Mouse (Mus musculus) left cerebral cortex, adult 11 months (tissue): ENCODE measurements around the gene Poc1a.

Experiments used
- DNase-seq: peaks from one replicate; pipeline ENCODE4 v3.0.0; 2022; ENCODE audit warnings: low spot score

Poc1a gene

DNA sequence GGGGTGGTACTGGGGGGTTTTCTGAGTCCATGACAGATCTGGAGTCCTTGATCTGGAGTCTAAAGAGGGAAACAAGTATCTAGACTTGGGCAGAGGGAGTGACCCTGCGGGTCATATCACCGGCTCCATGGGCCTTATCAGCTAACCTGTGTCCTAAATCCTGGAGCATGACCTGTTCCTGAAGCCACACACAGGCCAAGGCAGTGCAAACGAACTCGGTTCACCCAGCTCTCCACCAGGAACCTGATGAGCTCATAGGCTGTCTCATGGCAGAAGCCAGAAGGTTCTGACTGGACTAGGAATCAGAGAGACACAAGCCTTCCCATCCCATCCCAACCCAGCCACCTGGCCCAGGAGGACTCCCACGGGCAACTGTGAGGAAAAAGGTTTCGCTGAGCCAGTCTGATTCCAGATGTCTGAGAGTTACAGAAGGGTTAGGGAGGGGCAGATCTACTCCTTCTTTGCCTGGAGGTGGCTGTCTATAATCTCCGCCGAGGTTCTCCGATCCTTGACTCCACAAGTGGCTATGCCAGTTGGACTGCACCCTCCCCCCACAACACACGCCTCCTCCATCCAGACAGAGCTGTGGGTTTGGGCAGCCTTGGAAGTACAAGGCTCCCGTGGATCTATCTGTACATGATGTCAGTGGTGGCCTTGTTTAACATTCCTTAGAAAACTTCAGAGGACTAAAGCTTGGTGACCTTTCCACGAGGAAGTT, 15.3 kb upstream of the Poc1a start:
- DNase-seq: no peak

- DNase-seq: no peak
These were observed 13.8 kb upstream of the Poc1a start for GRCm38 (mm10) chr9:106266936-106267657.

- DNase-seq: no peak
These were observed 12.4 kb upstream of the Poc1a start for GRCm38 (mm10) chr9:106268421-106268820.

- no peak for DNase-seq
These were observed 11.6 kb upstream of the Poc1a start for GRCm38 (mm10) chr9:106269076-106269788.

GRCm38 (mm10) chr9:106269879-106270278, 11.0 kb upstream of the Poc1a start:
- no peak for DNase-seq

DNA sequence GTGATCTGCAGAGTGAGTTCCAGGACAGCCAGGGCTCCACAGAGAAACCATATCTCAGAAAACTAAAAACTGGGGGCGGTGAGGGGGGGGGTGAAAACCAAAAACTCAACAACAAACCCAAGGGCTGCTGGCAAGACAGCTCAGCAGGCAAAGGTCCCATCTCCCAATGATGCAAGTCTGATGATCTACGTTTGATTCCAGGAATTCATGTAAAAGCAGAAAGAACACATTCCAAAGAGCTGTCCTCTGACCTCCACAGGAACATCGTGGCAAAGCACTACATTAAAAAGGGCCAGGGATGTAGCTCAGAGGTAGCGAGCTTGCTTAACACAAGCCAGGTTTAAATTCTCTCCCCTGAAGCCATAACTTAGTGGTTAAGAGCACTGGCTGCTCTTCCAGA, 10.2 kb upstream of the Poc1a start:
- DNase-seq: no peak

- no peak for DNase-seq
These were observed 8.6 kb upstream of the Poc1a start for GRCm38 (mm10) chr9:106272288-106272687.

DNA sequence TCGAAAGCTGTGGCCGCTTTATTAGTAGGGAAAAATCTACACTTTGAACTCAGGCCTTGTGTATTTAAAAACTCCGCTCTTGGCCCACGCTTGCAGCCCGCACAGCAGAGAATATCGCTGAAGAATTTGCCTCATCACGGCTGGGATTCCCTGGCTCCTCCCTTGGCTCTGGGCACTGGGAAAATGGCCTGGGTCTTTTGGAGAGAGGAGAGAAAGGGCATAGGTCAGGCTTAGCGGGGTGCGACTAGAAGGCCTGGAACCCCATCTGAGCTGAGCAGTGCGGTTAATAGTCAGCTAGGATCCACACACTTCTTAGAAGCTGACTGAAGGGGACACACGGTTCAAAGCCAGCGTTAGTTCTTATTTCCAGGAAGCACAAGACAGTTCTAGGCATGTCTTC, 7.6 kb upstream of the Poc1a start:
- no peak for DNase-seq

GRCm38 (mm10) chr9:106273791-106274190, 7.1 kb upstream of the Poc1a start:
- DNase-seq: no peak

- DNase-seq: no peak
These were observed 6.1 kb upstream of the Poc1a start for GRCm38 (mm10) chr9:106274652-106275180.

GRCm38 (mm10) chr9:106275806-106276205, 5.1 kb upstream of the Poc1a start:
- no peak for DNase-seq

GRCm38 (mm10) chr9:106280386-106280785, 475 bp upstream of the Poc1a start:
- no peak for DNase-seq

GRCm38 (mm10) chr9:106282024-106282423, 1.2 kb downstream of the Poc1a start:
- DNase-seq: no peak

DNA sequence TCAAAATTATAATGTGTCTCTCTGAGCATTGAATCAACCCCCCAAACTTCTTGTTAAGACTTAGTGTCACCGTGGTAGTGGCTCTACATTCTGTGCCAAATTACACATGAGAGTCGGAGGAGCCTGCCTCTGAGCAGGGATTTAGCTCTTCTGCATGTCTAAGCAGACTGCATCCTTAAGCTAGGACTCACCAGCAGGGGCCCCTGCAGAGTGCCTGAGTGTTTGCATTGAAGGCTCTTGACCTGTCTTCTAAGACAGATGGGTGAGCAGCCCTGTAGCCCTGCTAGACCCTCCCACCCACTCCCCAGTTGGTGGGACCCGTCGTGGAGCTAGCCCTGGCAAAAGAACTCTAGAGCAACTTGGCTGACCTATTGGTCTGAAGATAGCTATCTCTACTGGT, 6.3 kb downstream of the Poc1a start:
- no peak for DNase-seq

DNA sequence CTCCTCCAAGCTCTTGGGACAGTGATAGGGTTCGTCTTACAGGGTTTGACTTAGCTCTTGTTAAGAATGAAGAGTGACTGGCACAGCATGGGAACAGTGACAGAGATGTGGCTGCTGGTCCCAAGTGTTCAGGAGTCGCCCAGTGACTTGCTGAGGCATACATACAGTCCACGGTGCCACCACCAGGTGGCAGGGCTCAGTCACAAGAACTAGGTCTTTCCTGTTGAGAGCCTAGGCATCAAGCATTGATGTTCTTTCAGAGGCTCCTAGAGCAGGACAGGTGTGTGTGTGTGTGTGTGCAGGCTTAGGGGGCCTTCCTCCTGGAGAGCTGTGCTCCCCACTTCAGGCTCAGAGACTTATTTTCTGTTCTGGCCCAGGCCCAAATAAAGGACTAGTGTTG, 8.0 kb downstream of the Poc1a start:
- DNase-seq: peak; percentile 84

- DNase-seq: no peak
These were observed 9.0 kb downstream of the Poc1a start for GRCm38 (mm10) chr9:106289841-106290240.

GRCm38 (mm10) chr9:106290636-106291122, 9.8 kb downstream of the Poc1a start:
- DNase-seq: peak; percentile 77

DNA sequence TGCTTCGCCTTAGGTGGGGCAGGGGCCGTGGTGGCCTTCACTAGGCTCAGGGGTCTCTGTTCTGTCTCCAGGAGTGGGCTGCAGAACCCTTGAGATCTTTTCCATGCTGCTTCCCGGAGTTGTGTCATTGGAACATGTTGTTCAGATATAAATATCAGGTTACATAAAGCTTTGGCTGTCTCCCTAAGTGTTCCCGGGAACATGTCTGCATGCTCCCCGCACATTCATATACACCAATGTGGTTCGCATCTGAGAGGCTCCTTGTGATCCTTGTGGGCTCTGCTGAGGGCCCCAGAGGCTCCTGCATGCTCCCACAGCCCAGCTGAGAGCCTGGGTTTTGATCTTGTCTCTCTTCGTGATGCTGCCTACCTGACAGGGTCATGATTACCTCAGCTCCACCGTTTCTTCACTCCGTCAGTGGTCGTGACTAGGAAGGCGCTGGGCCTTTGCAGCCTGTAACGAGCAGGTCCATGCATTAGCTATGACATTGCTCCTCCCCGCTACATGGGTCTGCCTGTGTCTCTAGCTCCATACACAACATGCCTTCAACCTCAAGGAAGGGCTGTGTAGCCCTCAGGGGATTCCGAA, 12.8 kb downstream of the Poc1a start:
- DNase-seq: no peak

GRCm38 (mm10) chr9:106296637-106297174, 15.8 kb downstream of the Poc1a start:
- DNase-seq: no peak

GRCm38 (mm10) chr9:106300176-106300803, 19.4 kb downstream of the Poc1a start:
- DNase-seq: peak; percentile 87

DNA sequence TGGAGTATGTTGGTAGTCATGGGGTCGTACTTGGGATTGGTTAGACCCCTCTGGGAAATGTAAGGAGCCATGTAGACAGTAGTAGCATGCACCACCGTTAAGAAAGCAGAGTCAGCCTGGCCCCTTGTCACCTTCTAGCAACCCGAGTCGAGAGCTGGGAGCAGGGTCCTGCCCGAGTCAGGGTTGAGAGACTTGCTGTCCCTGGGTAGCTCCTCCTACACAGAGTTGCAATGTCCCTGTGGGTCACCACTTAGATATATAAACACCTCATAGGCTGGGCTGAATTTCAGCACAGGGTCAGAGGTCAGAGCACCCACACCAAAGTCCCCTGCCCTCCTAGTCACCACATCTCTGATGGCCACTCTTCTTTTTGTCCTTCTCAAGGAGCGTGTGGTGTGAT, 20.1 kb downstream of the Poc1a start:
- DNase-seq: no peak
